Mouse (Mus musculus) liver, postnatal 0 days (tissue): ENCODE measurements around the gene Tmc3.

Experiments
- CTCF ChIP-seq: sonication (generic); IDR thresholded peaks from 2 replicates; pipeline ENCODE4 v1.5.1; 2016; ENCODE audit warnings: antibody characterized with exemption, low read depth
- EP300 ChIP-seq: IDR thresholded peaks from 2 replicates; pipeline ENCODE4 v1.6.1; 2016; ENCODE audit warnings: antibody characterized with exemption, low read depth, mild to moderate bottlenecking

DNA sequence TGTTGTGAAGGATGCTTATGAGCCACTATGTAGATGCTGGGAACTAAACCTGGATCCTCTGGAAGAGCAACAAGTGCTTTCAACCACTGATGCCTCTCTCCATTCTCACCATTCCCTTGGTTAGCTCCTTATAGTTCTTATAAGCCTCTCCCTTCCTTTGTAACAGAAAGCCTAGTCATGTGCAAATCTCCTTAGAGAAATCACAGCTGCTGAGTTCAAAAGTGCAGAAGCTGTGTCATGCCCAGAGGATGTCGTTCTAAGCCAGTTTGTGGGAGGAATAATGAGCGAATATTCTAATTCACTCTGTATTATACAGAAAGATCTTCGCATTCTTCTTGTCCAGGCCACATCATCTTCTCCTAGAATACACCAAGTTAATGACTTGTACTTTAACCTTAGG, 12.8 kb upstream of the Tmc3 start:
- TF ChIP-seq CTCF = no peak
- TF ChIP-seq EP300 = no peak
